Mouse (Mus musculus) hindbrain, embryonic 15.5 days (tissue): ENCODE measurements around the gene Wap. TPM values are rescaled to one million over a fixed set of nuclear protein-coding genes. Genes with fewer than 3 reads are reported as not detected.

Experiments used
- ATAC-seq: fragments of 200-750 bp; cut with Nextera tagmentation; 2 replicates; pipeline ENCODE4 v1.8.0; 2017; ENCODE audit warnings: low read depth, moderate number of reproducible peaks, moderate TSS enrichment; ENCODE audit not compliant: low FRiP score
- H3K27ac ChIP-seq: fragments of 300-500 bp; sonication (generic); replicated peaks from 2 replicates; pipeline ENCODE4 v1.5.1; 2015; ENCODE audit warnings: mild to moderate bottlenecking, inconsistent platforms
- H3K27me3 ChIP-seq: fragments of 300-500 bp; sonication (generic); 2 replicates; pipeline ENCODE4 v1.6.1; 2015; ENCODE audit warnings: control low read depth, inconsistent platforms
- H3K36me3 ChIP-seq: fragments of 300-500 bp; sonication (generic); 2 replicates; pipeline ENCODE4 v1.6.1; 2015; ENCODE audit warnings: control low read depth, inconsistent platforms
- H3K4me1 ChIP-seq: fragments of 300-500 bp; sonication (generic); replicated peaks from 2 replicates; pipeline ENCODE4 v1.6.1; 2015; ENCODE audit warnings: control low read depth, inconsistent platforms
- H3K4me2 ChIP-seq: fragments of 300-500 bp; sonication (generic); 2 replicates; pipeline ENCODE4 v1.6.1; 2015; ENCODE audit warnings: moderate library complexity, mild to moderate bottlenecking, inconsistent platforms
- H3K4me3 ChIP-seq: fragments of 300-500 bp; sonication (generic); 2 replicates; pipeline ENCODE4 v1.5.1; 2015; ENCODE audit warnings: mild to moderate bottlenecking, inconsistent platforms
- H3K9ac ChIP-seq: fragments of 300-500 bp; sonication (generic); 2 replicates; pipeline ENCODE4 v1.6.1; 2015; ENCODE audit warnings: inconsistent platforms
- H3K9me3 ChIP-seq: fragments of 300-500 bp; sonication (generic); 2 replicates; pipeline ENCODE4 v1.6.1; 2016; ENCODE audit warnings: control low read depth, inconsistent platforms
- WGBS: fragments of 180-500 bp; shearing (Covaris S2); methylation state at CpG from one replicate; pipeline ENCODE4 v1.1.7; 2015; 5-methylcytosine and 5-hydroxymethylcytosine counted together
- polyA plus RNA-seq: library from polyadenylated mRNA; unstranded; fragments of >200 nt; fragmentation: Nextera tagmentation; extraction: Ambion mirVana; gene quantifications from 2 replicates; pipeline ENCODE4 v1.2.1, GENCODE M21; 2015

Wap gene
- polyA plus RNA-seq, 1 experiment from 2014 or later = not detected

DNA sequence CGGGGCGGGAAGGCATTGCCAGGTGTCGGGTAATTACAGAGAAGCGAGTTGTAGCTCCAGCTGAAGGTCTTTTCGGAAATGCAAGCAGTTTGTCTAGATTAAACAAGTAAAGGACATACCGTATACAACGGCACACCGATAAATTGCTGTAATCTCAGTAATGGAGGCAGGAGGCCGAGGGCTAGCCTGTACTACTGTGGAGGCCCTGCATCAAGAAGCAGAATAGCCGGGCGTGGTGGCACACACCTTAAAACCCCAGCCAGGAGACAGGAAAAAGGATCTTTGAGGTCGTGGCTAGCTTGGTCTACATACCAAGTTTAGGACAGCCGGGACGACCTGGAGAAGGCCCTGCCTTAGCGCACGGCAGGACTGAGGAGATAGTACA, 12.1 kb downstream of the Wap start:
- H3K27me3 ChIP-seq = no peaks in the 10 kb centered on the region
- H3K9me3 ChIP-seq = no peaks in the 10 kb centered on the region
- peak overlapping the region; percentile 86 for H3K27ac ChIP-seq
- 15% methylated on average over 16 of the region's 16 CpGs for WGBS
- peak; percentile 29 for ATAC-seq
- peak overlapping the region; percentile 79 for H3K4me3 ChIP-seq
- peak overlapping the region; percentile 85 for H3K4me2 ChIP-seq
- peaks cover 19% of the 10 kb centered on the region for H3K36me3 ChIP-seq
- peaks cover 33% of the 10 kb centered on the region for H3K4me1 ChIP-seq
- peak overlapping the region; percentile 60 for H3K9ac ChIP-seq

DNA sequence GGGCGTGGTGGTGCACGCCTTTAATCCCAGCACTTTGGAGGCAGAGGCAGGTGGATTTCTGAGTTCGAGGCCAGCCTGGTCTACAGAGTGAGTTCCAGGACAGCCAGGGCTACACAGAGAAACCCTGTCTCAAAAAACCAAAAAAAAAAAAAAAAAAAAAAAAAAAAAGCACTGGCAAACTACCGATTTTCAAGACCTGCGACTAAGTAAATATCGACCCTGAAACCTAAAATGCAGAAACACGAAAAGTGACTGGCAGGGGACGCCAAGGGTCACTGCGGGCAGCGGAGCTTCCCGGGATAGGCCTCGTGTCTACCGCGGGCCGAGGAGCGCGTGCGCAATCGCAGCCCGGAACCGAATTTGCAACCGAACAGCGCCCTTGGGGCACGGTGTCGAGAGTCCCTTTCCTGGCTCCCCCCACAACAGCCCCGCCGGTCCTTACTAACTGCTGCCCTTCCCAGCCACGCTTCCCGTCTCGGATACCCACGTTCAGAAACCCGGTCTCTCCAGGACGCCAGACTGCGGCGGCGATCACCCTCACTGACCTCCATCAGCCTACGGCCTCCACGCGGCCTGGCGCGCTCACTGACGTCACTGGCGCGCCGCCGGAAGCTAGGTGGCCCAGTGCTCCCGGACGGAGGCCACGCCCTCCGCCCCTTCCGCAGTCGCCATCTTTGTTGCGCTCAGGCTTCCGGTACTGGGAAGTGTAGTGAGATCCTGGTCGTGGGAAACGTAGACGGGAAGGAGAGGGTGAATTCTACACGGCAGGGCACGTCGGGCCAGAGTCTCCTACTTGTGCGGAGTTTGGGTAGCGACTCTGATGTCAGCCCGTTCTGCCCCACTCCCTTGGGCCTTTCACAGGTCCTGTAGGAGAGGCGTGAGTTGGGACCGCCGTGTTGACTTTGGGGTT, 12.7 kb downstream of the Wap start, which contains the start of gene Tbrg4:
Tbrg4 (minus strand) TSS at position 590 of the 910 bp plus-strand sequence.
- Histone ChIP-seq H3K9me3 (no peaks in the 10 kb centered on the region), H3K4me2 (peak within 1 kb of the TSS; percentile 85), H3K4me3 (peak within 1 kb of the TSS; percentile 79), H3K27me3 (no peaks in the 10 kb centered on the region), H3K4me1 (peaks cover 33% of the 10 kb centered on the region), H3K9ac (peak within 1 kb of the TSS; percentile 60), H3K27ac (peak within 1 kb of the TSS; percentile 86), H3K36me3 (peaks cover 25% of the 10 kb centered on the region)
- peak; percentile 96 for ATAC-seq
- WGBS = under 1% methylated on average over 66 of the region's 66 CpGs

DNA sequence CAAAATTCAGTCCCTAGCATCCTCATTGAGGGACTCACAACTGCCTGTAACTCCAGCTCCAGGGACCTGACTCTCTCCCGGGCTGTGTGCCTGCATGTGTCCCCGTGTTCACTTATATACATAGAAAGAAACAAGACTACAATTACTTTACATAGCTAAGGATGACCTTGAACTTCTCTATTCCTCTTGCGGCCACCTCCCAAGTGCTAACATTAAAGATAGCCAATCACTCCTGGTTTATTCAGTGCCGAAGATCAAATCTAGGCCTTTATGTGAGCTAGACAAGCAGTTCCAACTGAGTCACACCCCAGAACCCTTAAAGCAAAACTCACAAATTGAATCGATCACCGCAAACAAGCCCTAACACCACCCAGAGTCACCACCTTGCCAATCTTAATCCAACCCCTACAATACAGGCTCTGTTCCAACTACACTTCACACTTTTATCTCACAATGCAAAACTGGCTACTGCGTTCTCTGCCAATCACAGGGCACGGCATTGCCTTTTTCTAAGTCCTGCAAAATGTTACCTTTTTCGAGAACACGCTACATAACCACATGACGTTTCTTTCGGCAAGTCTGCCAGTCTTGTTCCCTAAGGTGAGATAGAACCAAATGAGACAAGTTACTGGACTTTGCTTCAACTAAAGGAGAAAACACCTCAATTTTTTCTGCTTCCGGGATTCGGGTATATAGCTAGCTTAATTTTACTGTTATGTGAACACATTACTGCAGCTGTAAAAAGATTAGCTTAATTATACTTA, 13.6 kb downstream of the Wap start:
- Histone ChIP-seq H3K4me1 (peaks cover 33% of the 10 kb centered on the region), H3K36me3 (peaks cover 34% of the 10 kb centered on the region), H3K9ac (peak overlapping the region; percentile 60), H3K4me3 (peak overlapping the region; percentile 79), H3K9me3 (no peaks in the 10 kb centered on the region), H3K4me2 (peak overlapping the region; percentile 61), H3K27me3 (no peaks in the 10 kb centered on the region), H3K27ac (no peak overlapping the region)
- no peak for ATAC-seq
- 74% methylated on average over 14 of the region's 14 CpGs for WGBS

DNA sequence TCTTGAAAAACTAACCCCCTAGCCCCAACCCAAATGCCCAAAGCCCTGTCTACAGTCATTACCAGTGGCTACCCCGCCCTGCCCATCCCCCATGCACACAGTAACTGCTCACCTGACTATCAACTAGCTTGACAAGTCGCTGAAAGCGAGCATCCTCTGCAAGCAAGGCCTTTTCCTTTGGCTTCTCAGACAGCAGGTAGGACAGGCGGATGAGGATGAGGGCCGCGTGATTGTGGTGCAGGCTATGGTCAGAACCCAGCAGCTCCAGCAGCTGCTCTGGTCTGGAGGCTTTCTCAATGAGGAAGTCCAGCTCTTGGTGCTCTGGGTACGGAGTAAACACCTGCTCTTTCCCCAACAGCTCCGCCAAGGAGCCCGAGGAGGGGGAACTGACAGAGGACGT, 14.7 kb downstream of the Wap start:
- no peak overlapping the region for H3K4me2 ChIP-seq
- no peak overlapping the region for H3K9ac ChIP-seq
- ATAC-seq = no peak
- H3K4me1 ChIP-seq = peaks cover 33% of the 10 kb centered on the region
- WGBS = 95% methylated on average over 10 of the region's 10 CpGs
- no peaks in the 10 kb centered on the region for H3K27me3 ChIP-seq
- peaks cover 45% of the 10 kb centered on the region for H3K36me3 ChIP-seq
- no peak overlapping the region for H3K4me3 ChIP-seq
- no peak overlapping the region for H3K27ac ChIP-seq
- H3K9me3 ChIP-seq = no peaks in the 10 kb centered on the region

DNA sequence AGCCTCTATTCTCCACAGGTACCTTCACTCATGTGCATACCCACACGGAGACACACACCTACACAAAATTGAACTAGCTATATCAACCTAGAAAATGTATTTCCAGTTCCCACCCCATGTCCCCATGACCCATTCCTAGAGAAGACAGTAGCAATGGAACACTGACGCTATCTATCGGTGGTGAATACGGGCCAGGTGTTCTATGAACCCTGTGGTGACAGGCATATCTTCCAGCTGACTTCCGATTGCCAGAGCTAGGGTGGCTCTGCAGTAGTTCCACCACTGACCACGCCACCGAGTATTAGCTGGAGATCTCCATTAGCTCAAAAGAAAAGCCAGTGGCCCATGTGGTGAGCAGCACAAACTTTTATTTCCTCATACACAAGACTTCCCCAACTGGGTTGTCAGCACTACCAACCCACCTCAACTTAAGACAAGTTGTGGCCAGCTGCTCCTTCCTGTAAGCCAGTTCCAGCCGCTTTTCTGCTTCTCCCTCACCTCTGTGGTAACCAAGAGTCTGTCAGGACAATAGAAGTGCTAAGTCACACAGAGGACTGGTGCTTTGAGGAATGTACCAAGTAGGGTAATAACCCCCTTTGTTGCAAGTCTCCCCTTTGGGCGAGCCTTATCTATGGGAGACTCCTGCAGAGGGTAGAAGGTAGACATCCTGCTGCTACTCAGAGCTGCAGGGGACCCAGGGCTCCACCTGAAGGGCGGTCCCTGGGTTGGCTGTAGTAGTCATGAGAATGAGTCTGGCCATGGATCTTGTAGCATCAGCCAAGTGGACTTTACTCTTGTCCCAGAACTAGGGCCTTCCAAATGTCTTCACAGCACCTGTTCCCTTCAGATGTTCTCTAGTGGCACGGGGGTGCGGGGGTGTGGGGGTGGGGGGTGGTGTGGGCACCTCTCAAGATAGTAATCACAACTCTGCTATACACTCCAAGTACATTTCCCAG, 22.9 kb downstream of the Wap start:
- H3K4me3 ChIP-seq = no peak overlapping the region
- WGBS = 92% methylated on average over 12 of the region's 12 CpGs
- peaks cover 85% of the 10 kb centered on the region for H3K36me3 ChIP-seq
- H3K9me3 ChIP-seq = no peaks in the 10 kb centered on the region
- ATAC-seq = no peak
- H3K4me1 ChIP-seq = no peaks in the 10 kb centered on the region
- no peak overlapping the region for H3K9ac ChIP-seq
- H3K27me3 ChIP-seq = no peaks in the 10 kb centered on the region
- no peak overlapping the region for H3K27ac ChIP-seq
- H3K4me2 ChIP-seq = no peak overlapping the region

DNA sequence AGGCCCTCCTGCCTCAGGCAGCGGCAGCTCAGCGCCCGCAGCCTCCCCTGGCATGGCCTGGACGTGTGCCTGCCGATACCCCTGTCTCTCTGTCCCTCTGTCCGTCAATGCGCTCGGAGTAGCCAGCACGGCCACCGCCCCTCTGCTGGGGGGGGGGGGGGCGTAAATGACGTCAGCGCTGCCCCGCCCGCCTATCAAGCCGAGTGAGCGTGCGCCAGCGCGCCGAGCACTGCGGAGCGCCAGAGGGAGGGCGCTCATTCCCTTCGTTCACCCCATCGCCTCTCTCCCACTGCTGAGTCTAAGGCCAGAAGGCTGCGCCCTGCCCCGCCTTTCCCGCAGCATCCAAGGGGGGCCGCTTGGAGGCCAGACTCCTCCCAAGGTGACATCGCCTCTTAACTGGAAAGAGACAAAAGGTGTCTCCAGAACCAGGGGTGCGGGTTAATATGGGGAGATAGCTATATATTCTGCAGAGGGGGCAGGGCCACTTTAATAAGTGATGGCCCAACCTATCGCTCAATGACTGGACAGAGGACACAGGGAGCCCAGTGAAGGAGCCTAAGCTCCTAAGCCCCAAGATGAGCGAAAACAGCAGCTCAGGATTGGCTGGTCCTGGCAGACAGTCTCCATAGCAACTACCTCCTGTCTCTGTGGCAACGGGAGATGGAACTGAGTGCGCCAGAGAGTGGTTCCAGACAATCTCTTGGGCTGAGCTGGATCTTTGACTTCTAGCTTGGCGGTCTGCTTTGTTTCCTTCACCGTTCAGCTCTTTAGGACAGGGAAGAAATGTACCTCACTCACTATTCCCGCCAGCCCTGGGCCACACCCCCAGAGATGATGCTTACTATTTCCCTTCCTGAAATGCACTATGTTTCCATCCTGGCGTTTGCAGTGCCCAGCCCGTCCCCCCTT, 32.7 kb downstream of the Wap start, which contains the start of gene Nacad:
Nacad (minus strand) TSS at position 563 of the 909 bp plus-strand sequence.
- Histone ChIP-seq H3K9ac (peak within 1 kb of the TSS; percentile 81), H3K9me3 (no peaks in the 10 kb centered on the region)

DNA sequence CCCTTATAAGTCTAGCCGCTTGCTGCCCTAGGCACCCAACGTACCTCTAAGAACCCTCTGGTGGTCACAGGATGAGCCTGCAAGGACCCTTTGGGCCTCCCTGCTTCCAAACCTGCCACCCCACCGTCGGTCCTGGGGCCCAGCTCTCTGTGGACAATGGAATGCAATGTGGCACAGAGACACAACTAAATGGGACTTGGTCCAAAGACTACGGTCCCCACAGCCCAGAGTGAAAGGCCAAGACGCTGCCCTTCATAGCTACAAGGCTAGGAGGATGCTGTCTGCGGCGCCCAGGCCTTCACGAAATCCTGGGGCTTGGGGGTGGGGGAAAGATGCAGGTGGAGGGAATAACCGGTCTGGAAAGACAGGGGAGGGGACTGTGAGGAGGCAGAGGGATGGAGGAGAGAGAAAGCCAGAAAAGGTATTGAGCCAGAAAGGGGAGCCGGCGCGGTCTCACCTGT, 33.4 kb downstream of the Wap start:
- Histone ChIP-seq H3K27ac (peak overlapping the region; percentile 99), H3K36me3 (peaks cover 21% of the 10 kb centered on the region), H3K4me2 (peak overlapping the region; percentile 74), H3K4me1 (peaks cover 64% of the 10 kb centered on the region), H3K27me3 (no peaks in the 10 kb centered on the region), H3K9ac (peak overlapping the region; percentile 81), H3K4me3 (peak overlapping the region; percentile 64), H3K9me3 (no peaks in the 10 kb centered on the region)
- no peak for ATAC-seq
- 6% methylated on average over 13 of the region's 13 CpGs for WGBS

More for the DNA sequence above, 32.7 kb downstream of the Wap start, which contains the start of gene Nacad:
- Histone ChIP-seq H3K27me3 (no peaks in the 10 kb centered on the region), H3K36me3 (peaks cover 18% of the 10 kb centered on the region), H3K4me2 (peak within 1 kb of the TSS; percentile 74), H3K4me3 (peak within 1 kb of the TSS; percentile 64), H3K27ac (peak within 1 kb of the TSS; percentile 99), H3K4me1 (peaks cover 57% of the 10 kb centered on the region)
- ATAC-seq = peak; percentile 92
- 1% methylated on average over 26 of the region's 41 CpGs for WGBS

DNA sequence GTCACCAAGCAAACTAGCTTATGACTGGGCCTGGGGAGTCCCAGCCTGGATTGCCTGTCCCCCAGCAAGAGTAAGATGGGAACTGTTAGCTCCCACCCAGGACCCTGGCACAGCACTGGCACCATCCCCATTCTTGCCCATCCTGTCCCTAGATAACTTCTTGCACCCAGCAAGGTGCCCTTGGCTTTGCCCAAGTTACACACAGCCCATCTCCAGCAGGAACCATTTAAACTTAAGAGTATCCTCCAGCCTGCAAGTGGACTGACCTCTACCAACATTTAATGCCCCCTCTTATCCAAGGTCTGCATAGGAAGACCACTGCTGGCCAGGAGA, 33.9 kb downstream of the Wap start:
- ATAC-seq = no peak
- Histone ChIP-seq H3K27ac (peak overlapping the region; percentile 99), H3K9me3 (no peaks in the 10 kb centered on the region), H3K4me1 (peaks cover 69% of the 10 kb centered on the region), H3K4me2 (peak overlapping the region; percentile 74), H3K27me3 (no peaks in the 10 kb centered on the region), H3K36me3 (peaks cover 21% of the 10 kb centered on the region), H3K4me3 (peak overlapping the region; percentile 64), H3K9ac (peak overlapping the region; percentile 81)

DNA sequence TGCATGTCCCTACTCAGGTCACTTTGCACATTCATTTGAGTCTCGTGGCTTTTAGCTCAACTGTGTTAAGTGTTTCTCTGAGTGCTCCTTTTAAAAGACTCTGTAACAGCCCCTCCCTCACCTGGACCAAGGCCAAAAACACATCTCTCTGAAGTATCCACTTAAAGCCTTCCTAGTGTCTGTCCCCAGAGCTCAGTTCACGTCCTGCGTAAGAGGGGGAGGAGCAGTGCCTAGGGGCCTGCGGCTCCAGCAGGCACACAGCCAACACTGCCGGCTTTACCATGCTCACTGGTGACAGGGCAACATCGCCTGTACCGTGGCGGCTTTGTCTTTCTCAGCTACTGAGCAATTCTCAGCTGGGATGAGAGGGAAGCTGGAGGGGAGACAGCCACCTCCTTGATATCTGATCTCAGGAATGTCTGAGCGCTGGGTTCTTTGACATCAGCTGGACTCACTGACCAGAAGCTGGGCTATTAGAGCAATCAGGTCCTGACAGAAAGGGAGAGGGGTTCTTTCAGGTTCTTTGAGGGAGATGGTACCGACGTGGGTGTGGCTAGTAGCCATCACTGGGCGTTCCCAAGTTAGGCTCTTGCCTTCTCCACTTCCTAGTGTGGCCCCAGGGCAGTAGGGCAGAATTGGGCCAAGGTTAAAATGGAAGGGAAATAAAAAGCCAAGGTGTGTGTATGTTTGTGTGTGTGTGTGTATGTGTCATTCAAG, 34.4 kb downstream of the Wap start:
- Histone ChIP-seq H3K27ac (peak overlapping the region; percentile 99), H3K4me2 (peak overlapping the region; percentile 74), H3K27me3 (no peaks in the 10 kb centered on the region), H3K36me3 (peaks cover 21% of the 10 kb centered on the region), H3K4me3 (peak overlapping the region; percentile 64), H3K9me3 (no peaks in the 10 kb centered on the region), H3K4me1 (peaks cover 74% of the 10 kb centered on the region), H3K9ac (peak overlapping the region; percentile 81)
- ATAC-seq = peak; percentile 13; the same call in 1 of the 2 replicates
- 9% methylated on average over 12 of the region's 12 CpGs for WGBS

DNA sequence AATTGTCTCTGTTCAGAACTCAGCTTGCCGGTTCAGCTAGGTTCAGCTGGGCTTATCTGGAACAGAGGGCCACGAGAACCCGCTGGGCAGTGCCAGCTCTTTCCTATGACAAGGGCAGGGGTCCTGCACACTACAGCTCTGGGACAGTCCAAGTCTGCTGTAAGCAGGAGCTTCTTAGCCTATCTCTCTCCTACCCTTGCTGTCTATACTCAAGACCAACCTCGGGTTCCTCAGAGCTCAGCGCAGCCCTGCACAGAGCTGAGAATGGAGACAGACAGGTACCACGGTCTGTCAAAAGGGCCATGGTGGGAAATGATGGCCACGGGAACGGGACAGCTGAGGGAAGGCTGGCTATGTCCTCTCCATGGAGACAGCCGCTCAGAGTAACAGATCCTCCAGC, 35.2 kb downstream of the Wap start:
- Histone ChIP-seq H3K4me1 (peaks cover 82% of the 10 kb centered on the region), H3K9ac (peak overlapping the region; percentile 81), H3K36me3 (peaks cover 21% of the 10 kb centered on the region), H3K4me2 (peak overlapping the region; percentile 74), H3K4me3 (peak overlapping the region; percentile 64), H3K27ac (peak overlapping the region; percentile 99), H3K9me3 (no peaks in the 10 kb centered on the region), H3K27me3 (no peaks in the 10 kb centered on the region)
- ATAC-seq = no peak
- 72% methylated on average over 9 of the region's 9 CpGs for WGBS
